Mouse (Mus musculus) liver, postnatal 0 days (tissue): ENCODE results near the gene Chadl.

Experiments used
- CTCF ChIP-seq: sonication (generic); IDR thresholded peaks from 2 replicates; pipeline ENCODE4 v1.5.1; 2016; ENCODE audit warnings: antibody characterized with exemption, low read depth
- EP300 ChIP-seq: IDR thresholded peaks from 2 replicates; pipeline ENCODE4 v1.6.1; 2016; ENCODE audit warnings: antibody characterized with exemption, low read depth, mild to moderate bottlenecking

- TF ChIP-seq CTCF (no peak), EP300 (no peak)
Observed at GRCm38 (mm10) chr15:81723653-81724052, 26.6 kb upstream of the Chadl start.
